10 mouse cellular contexts compared by ENCODE assay signal in genomic region chr8:70502540-70502939, GRCm38 (mm10). TPM values are rescaled to one million over a fixed set of nuclear protein-coding genes. Genes with fewer than 3 reads are reported as not detected.
A peak's percentile ranks its signal among the peaks of the same experiment; 100 is the strongest.
DNase-seq lines count a peak whose midpoint lies in the region; ATAC-seq lines count a peak whose summit lies in the region.
"Had no signal": no experiment of that assay in that cellular context is flagged by ENCODE, and none has a peak within 500 bp of the region (broad histone marks: within the 10 kb centered on the region; RNA-seq: fewer than 3 reads in every experiment).

No protein-coding gene starts in this region.

- peak overlapping the region in 1 of 2 experiments; percentile 16; a peak in 1 of 4 replicates for H3K4me3 ChIP-seq in heart, embryonic 14.5 days (ENCODE audit: control insufficient read depth in 1 of 2, insufficient read depth in 1 of 2, low read depth in 1 of 2, low read length in 2 of 2)
- H3K4me3 ChIP-seq in midbrain, embryonic 10.5 days = peak overlapping the region; percentile 14; the same call in 1 of the 2 replicates
- no peak overlapping the region for H3K4me3 ChIP-seq in midbrain, embryonic 15.5 days
- no peak overlapping the region for H3K4me3 ChIP-seq in intestine, embryonic 16.5 days (ENCODE audit: low read length)
- no peak overlapping the region for H3K4me3 ChIP-seq in neural tube, embryonic 13.5 days
- H3K4me3 ChIP-seq: lung, embryonic 15.5 days had no signal

- H3K27me3 ChIP-seq in heart, embryonic 14.5 days (ENCODE audit: control insufficient read depth, insufficient read depth, low read length) = peaks cover 61% of the 10 kb centered on the region
- H3K27me3 ChIP-seq in midbrain, embryonic 10.5 days (ENCODE audit: low read depth, poor library complexity, severe bottlenecking) = peaks cover 77% of the 10 kb centered on the region
- peaks cover 67% of the 10 kb centered on the region for H3K27me3 ChIP-seq in midbrain, embryonic 15.5 days (replicated peaks)
- peaks cover 51% of the 10 kb centered on the region for H3K27me3 ChIP-seq in intestine, embryonic 16.5 days (replicated peaks; ENCODE audit: control insufficient read depth, insufficient read depth, low read length)
- H3K27me3 ChIP-seq in neural tube, embryonic 13.5 days = peaks cover 67% of the 10 kb centered on the region

- H3K9ac ChIP-seq in heart, embryonic 14.5 days (ENCODE audit: low read length) = peak overlapping the region; percentile 27; the same call in 1 of the 2 replicates
- no peak overlapping the region for H3K9ac ChIP-seq in midbrain, embryonic 15.5 days
- H3K9ac ChIP-seq in intestine, embryonic 16.5 days (ENCODE audit: low read depth, low read length) = peak overlapping the region; percentile 15; the same call in 1 of the 2 replicates
- H3K9ac ChIP-seq in neural tube, embryonic 13.5 days = 0 out of 2 replicates have a peak overlapping the region, but pooled peaks have one; percentile 13
- H3K9ac ChIP-seq: lung, embryonic 15.5 days had no signal

- peaks cover 21% of the 10 kb centered on the region for H3K36me3 ChIP-seq in heart, embryonic 14.5 days (ENCODE audit: control insufficient read depth, insufficient read depth, low read length)
- peaks cover 22% of the 10 kb centered on the region for H3K36me3 ChIP-seq in midbrain, embryonic 10.5 days
- peaks cover 3% of the 10 kb centered on the region; the same call in 1 of the 2 replicates for H3K36me3 ChIP-seq in midbrain, embryonic 15.5 days (replicated peaks)
- peaks cover 1% of the 10 kb centered on the region; the same call in 1 of the 2 replicates for H3K36me3 ChIP-seq in intestine, embryonic 16.5 days (ENCODE audit: control insufficient read depth, insufficient read depth, low read length)
- H3K36me3 ChIP-seq in neural tube, embryonic 13.5 days = peaks cover 8% of the 10 kb centered on the region

- 31% methylated on average over 12 of the region's 12 CpGs for WGBS in heart, embryonic 14.5 days
- 29% methylated on average over 12 of the region's 12 CpGs for WGBS in midbrain, embryonic 10.5 days
- WGBS in midbrain, embryonic 15.5 days = 36% methylated on average over 12 of the region's 12 CpGs
- WGBS in intestine, embryonic 16.5 days = 34% methylated on average over 12 of the region's 12 CpGs
- WGBS in neural tube, embryonic 13.5 days = 33% methylated on average over 12 of the region's 12 CpGs

- intact Hi-C loops in heart, postnatal 36 days (cut with DNase I) = loop anchor here (2.0 to 5.0 kb wide), 2 partner anchors 50 to 88 kb away; no protein-coding TSS in a partner anchor

- H3K27ac ChIP-seq in heart, embryonic 14.5 days (replicated peaks in 1 of 2; ENCODE audit: control insufficient read depth in 1 of 2, insufficient read depth in 1 of 2, low read depth in 2 of 2, low read length in 2 of 2) = no peak overlapping the region
- H3K27ac ChIP-seq in midbrain, embryonic 10.5 days (replicated peaks) = no peak overlapping the region
- H3K27ac ChIP-seq in midbrain, embryonic 15.5 days = no peak overlapping the region
- no peak overlapping the region for H3K27ac ChIP-seq in intestine, embryonic 16.5 days (ENCODE audit: low read length)
- no peak overlapping the region for H3K27ac ChIP-seq in neural tube, embryonic 13.5 days (replicated peaks)
- H3K27ac ChIP-seq: lung, embryonic 15.5 days had no signal

- no peaks in the 10 kb centered on the region for H3K9me3 ChIP-seq in heart, embryonic 14.5 days (ENCODE audit: control insufficient read depth, low read length)
- no peaks in the 10 kb centered on the region for H3K9me3 ChIP-seq in midbrain, embryonic 10.5 days (replicated peaks)
- H3K9me3 ChIP-seq in midbrain, embryonic 15.5 days = no peaks in the 10 kb centered on the region
- H3K9me3 ChIP-seq in intestine, embryonic 16.5 days (ENCODE audit: control insufficient read depth, low read length) = no peaks in the 10 kb centered on the region
- H3K9me3 ChIP-seq in neural tube, embryonic 13.5 days = no peaks in the 10 kb centered on the region
- H3K9me3 ChIP-seq: lung, embryonic 15.5 days had no signal

- peak overlapping the region; percentile 50 for H3K4me2 ChIP-seq in heart, embryonic 14.5 days (ENCODE audit: low read length)
- H3K4me2 ChIP-seq in midbrain, embryonic 15.5 days = no peak overlapping the region
- H3K4me2 ChIP-seq in intestine, embryonic 16.5 days (ENCODE audit: low read depth, low read length) = peak overlapping the region; percentile 28; the same call in 1 of the 2 replicates
- peak overlapping the region; percentile 0; the same call in 1 of the 2 replicates for H3K4me2 ChIP-seq in neural tube, embryonic 13.5 days
- H3K4me2 ChIP-seq: lung, embryonic 15.5 days had no signal

- no peak for DNase-seq in heart, postnatal 36 days
- no peak for DNase-seq in midbrain, embryonic 10.5 days (ENCODE audit: low spot score)
- DNase-seq in gastrocnemius, postnatal 4 days (ENCODE audit: low spot score in 2 of 2) = no peak
- DNase-seq in urinary bladder, postnatal 4 days (ENCODE audit: low spot score in 2 of 2) = no peak

- ATAC-seq in heart, embryonic 14.5 days (ENCODE audit: insufficient number of reproducible peaks, insufficient read depth, low FRiP score, low read depth) = no peak
- no peak for ATAC-seq in midbrain, embryonic 15.5 days (replicated peaks)
- no peak for ATAC-seq in intestine, embryonic 16.5 days
- ATAC-seq in neural tube, embryonic 13.5 days (ENCODE audit: low read depth) = no peak

- peaks cover 18 to 37% of the 10 kb centered on the region in 2 experiments for H3K4me1 ChIP-seq in heart, embryonic 14.5 days (ENCODE audit: control insufficient read depth in 2 of 2, insufficient read depth in 2 of 2, low read length in 2 of 2)
- H3K4me1 ChIP-seq in midbrain, embryonic 10.5 days = peaks cover 65% of the 10 kb centered on the region
- peaks cover 42% of the 10 kb centered on the region for H3K4me1 ChIP-seq in midbrain, embryonic 15.5 days
- H3K4me1 ChIP-seq in intestine, embryonic 16.5 days (ENCODE audit: control insufficient read depth, insufficient read depth, low read length) = peaks cover 32% of the 10 kb centered on the region
- peaks cover 59% of the 10 kb centered on the region for H3K4me1 ChIP-seq in neural tube, embryonic 13.5 days (replicated peaks)

RNA-seq across cellular contexts. Expression of gene Rex1bd, which starts 4.0 kb away (rescaled TPM):
- polyA plus RNA-seq in heart, embryonic 14.5 days (2014; fragmentation: Nextera tagmentation; extraction: Ambion mirVana) = 129 and 138 TPM in 2 replicates
- total RNA-seq in heart, postnatal 36 days (2021) = 100 to 1,000 TPM; 109 to 113 TPM
- 138 and 140 TPM in 2 replicates for polyA plus RNA-seq in midbrain, embryonic 10.5 days (2016; fragmentation: Nextera tagmentation; extraction: Ambion mirVana)
- 164 and 169 TPM in 2 replicates for polyA plus RNA-seq in midbrain, embryonic 15.5 days (2015; fragmentation: Nextera tagmentation; extraction: Ambion mirVana)
- 130 and 137 TPM in 2 replicates for polyA plus RNA-seq in intestine, embryonic 16.5 days (2015; fragmentation: Nextera tagmentation; extraction: Ambion mirVana)
- 143 and 153 TPM in 2 replicates for polyA plus RNA-seq in neural tube, embryonic 13.5 days (2015; fragmentation: Nextera tagmentation; extraction: Ambion mirVana)
- 100 to 1,000 TPM; 118 to 119 TPM for total RNA-seq in gastrocnemius, postnatal 4 days (2021)

RNA-seq across cellular contexts. Expression of gene Uba52, which starts 8.1 kb away (rescaled TPM):
- polyA plus RNA-seq in heart, embryonic 14.5 days (2014; fragmentation: Nextera tagmentation; extraction: Ambion mirVana) = 900 and 1,040 TPM in 2 replicates
- total RNA-seq in heart, postnatal 36 days (2021) = 1,000 to 10,000 TPM; 1,469 to 1,509 TPM
- polyA plus RNA-seq in midbrain, embryonic 10.5 days (2016; fragmentation: Nextera tagmentation; extraction: Ambion mirVana) = 836 and 881 TPM in 2 replicates
- 587 and 620 TPM in 2 replicates for polyA plus RNA-seq in midbrain, embryonic 15.5 days (2015; fragmentation: Nextera tagmentation; extraction: Ambion mirVana)
- polyA plus RNA-seq in intestine, embryonic 16.5 days (2015; fragmentation: Nextera tagmentation; extraction: Ambion mirVana) = 991 TPM in 2 replicates
- 787 and 800 TPM in 2 replicates for polyA plus RNA-seq in neural tube, embryonic 13.5 days (2015; fragmentation: Nextera tagmentation; extraction: Ambion mirVana)
- total RNA-seq in gastrocnemius, postnatal 4 days (2021) = 1,000 to 10,000 TPM; 1,604 to 1,674 TPM

RNA-seq across cellular contexts. Expression of gene Crlf1, which starts 9.6 kb away (rescaled TPM):
- 0.42 and 2.0 TPM in 2 replicates for polyA plus RNA-seq in heart, embryonic 14.5 days (2014; fragmentation: Nextera tagmentation; extraction: Ambion mirVana)
- total RNA-seq in heart, postnatal 36 days (2021) = under 1 TPM; 0.39 to 0.62 TPM
- polyA plus RNA-seq in midbrain, embryonic 10.5 days (2016; fragmentation: Nextera tagmentation; extraction: Ambion mirVana) = 0.42 and 2.3 TPM in 2 replicates
- 2.4 and 2.9 TPM in 2 replicates for polyA plus RNA-seq in midbrain, embryonic 15.5 days (2015; fragmentation: Nextera tagmentation; extraction: Ambion mirVana)
- polyA plus RNA-seq in intestine, embryonic 16.5 days (2015; fragmentation: Nextera tagmentation; extraction: Ambion mirVana) = 1.6 and 1.7 TPM in 2 replicates
- 3.6 and 4.6 TPM in 2 replicates for polyA plus RNA-seq in neural tube, embryonic 13.5 days (2015; fragmentation: Nextera tagmentation; extraction: Ambion mirVana)
- 1 to 10 TPM; 3.7 to 4.7 TPM for total RNA-seq in gastrocnemius, postnatal 4 days (2021)

RNA-seq across cellular contexts. Expression of gene Tmem59l, which starts 15.4 kb away (rescaled TPM):
- 0.31 TPM in 1 of 2 replicates, not detected in the other for polyA plus RNA-seq in heart, embryonic 14.5 days (2014; fragmentation: Nextera tagmentation; extraction: Ambion mirVana)
- not detected for total RNA-seq in heart, postnatal 36 days (2021)
- polyA plus RNA-seq in midbrain, embryonic 10.5 days (2016; fragmentation: Nextera tagmentation; extraction: Ambion mirVana) = 7.9 and 8.3 TPM in 2 replicates
- 123 and 141 TPM in 2 replicates for polyA plus RNA-seq in midbrain, embryonic 15.5 days (2015; fragmentation: Nextera tagmentation; extraction: Ambion mirVana)
- 2.9 and 3.3 TPM in 2 replicates for polyA plus RNA-seq in intestine, embryonic 16.5 days (2015; fragmentation: Nextera tagmentation; extraction: Ambion mirVana)
- 78.4 and 89.7 TPM in 2 replicates for polyA plus RNA-seq in neural tube, embryonic 13.5 days (2015; fragmentation: Nextera tagmentation; extraction: Ambion mirVana)
- not detected for total RNA-seq in gastrocnemius, postnatal 4 days (2021)
- total RNA-seq: CH12.LX had no signal

RNA-seq across cellular contexts. Expression of gene Fkbp8, which starts 25.0 kb away (rescaled TPM):
- polyA plus RNA-seq in heart, embryonic 14.5 days (2014; fragmentation: Nextera tagmentation; extraction: Ambion mirVana) = 189 and 209 TPM in 2 replicates
- total RNA-seq in heart, postnatal 36 days (2021) = 100 to 1,000 TPM; 133 to 138 TPM
- 300 and 314 TPM in 2 replicates for polyA plus RNA-seq in midbrain, embryonic 10.5 days (2016; fragmentation: Nextera tagmentation; extraction: Ambion mirVana)
- polyA plus RNA-seq in midbrain, embryonic 15.5 days (2015; fragmentation: Nextera tagmentation; extraction: Ambion mirVana) = 450 and 462 TPM in 2 replicates
- polyA plus RNA-seq in intestine, embryonic 16.5 days (2015; fragmentation: Nextera tagmentation; extraction: Ambion mirVana) = 320 and 328 TPM in 2 replicates
- 347 and 358 TPM in 2 replicates for polyA plus RNA-seq in neural tube, embryonic 13.5 days (2015; fragmentation: Nextera tagmentation; extraction: Ambion mirVana)
- 100 to 1,000 TPM; 162 to 184 TPM for total RNA-seq in gastrocnemius, postnatal 4 days (2021)
